Mouse (Mus musculus) urinary bladder, postnatal 14 days (tissue): ENCODE data around the gene Tmub1.
A peak's percentile ranks its signal among the peaks of the same experiment; 100 is the strongest.

Experiments
- DNase-seq: peaks from one replicate; pipeline ENCODE4 v3.0.0; 2021; ENCODE audit warnings: low spot score

Tmub1 gene

DNA sequence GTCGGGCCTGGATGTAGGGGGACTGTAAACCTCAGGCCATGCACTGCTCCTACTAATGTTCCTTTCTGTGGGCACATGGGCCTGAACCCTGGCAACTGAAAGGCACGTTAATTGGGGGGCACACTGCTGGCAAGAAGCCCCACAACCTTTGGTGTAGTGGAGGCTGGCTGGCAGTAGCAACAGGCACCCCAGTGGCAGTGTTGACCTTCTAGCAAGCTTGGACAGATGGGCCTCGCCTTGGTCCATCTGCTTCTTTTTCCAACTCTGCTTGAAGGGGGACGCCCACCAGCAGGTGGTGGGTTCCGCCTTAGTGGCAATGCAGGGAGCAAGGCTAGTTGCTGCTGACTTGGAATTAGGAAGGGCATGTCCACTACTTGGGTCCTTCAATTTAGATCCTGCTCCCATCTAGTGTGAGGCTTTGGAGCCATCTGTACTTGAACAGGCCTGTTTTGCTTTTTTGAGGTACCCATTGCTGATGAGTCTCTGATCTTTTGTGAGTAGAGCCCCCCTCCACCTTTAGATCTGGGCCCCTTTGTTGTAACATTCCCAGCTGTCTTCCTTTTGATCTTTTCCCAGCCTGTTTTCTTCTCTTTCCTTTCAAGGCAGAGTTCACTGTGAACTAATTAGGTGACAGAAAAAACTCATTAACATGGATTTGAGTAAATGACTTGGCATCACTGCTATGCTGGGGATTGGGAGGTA lies 5.8 kb upstream of the Tmub1 start:
- no peak for DNase-seq

- no peak for DNase-seq
These were observed 5.1 kb upstream of the Tmub1 start for GRCm38 (mm10) chr5:24452691-24453233.

DNA sequence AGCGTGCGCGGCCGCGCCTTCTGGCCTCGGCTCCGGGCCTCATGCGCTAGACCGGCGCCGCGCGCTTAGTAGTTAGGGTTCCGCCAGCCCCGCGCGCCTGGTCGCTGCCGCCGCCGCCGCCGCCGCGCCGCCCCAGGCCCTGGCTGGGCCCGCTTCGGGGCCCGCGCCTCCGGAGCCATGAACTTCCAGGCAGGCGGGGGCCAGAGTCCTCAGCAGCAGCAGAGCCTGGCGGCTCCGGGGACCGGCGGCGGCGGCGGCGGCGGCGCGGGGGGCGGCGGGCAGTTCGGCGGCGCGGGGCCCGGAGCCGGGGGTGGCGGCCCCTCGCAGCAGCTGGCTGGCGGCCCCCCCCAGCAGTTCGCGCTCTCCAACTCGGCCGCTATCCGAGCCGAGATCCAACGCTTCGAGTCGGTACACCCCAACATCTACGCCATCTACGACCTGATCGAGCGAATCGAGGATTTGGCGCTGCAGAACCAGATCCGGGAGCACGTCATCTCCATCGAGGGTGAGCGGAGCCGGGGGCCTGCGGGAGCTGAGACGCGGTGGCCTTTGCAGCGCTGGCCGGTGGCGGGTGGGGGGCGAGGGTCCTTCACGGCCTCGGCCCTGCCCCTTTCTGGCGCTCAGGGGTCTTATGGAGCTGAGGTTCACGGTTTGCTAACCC lies 4.5 kb upstream of the Tmub1 start, which contains the start of gene Agap3:
TSS of gene Agap3 (plus strand) at position 148 of the 661 bp plus-strand sequence.
- DNase-seq, result no peak

- peak; percentile 85 for DNase-seq
These were observed 3.8 kb upstream of the Tmub1 start for GRCm38 (mm10) chr5:24451264-24452029.

DNA sequence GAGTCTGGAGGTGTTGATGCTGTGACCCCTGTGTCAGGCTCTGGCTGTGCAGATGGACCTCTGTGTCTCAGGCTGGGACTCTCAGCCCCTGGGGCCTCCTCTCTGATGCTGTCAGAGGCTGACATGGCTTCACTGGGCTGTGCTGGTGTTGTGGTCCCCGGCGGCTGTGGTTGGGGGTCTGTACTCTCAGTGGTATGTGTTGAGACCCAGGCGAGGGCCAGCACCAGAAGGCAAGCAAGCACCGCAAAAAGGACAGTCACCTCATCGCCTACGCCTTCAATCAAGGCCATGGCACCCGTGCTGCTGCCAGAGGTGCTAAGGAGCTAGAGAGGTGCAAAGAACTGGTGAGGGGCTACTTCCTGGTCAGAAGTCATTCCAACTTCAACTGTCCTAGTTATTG lies 1.0 kb downstream of the Tmub1 start:
- DNase-seq, result no peak

DNA sequence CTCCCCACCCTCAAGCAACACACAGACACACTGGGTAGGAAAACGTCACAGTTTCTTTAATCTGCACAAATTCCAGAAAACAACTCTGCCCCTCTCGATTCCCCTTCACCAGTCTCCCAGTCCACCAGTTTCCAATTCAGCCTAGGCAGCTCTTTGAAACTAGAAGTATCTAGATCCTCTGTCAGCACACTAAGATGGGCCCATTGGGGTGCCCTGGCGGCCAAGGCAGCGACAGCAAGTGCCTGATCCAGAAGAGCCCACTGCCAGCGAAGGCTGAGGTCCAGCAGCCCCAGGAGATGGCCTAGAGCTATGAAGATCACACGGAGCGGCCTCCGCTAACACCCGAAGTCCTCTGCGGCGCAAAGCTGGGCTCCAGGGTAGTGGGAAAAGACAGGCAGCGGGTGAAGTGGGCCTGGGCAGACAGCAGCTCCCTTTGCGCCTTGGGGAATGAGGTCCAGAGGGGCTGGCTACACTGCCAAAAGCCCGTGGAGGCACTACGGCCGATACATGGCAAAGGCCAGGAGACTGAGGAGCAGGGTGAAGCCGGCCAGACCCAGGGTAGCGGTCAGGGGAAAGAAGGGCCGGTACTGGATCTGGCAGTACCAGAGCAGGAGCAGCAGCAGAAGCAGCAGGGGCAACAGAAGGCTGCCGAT lies 2.1 kb downstream of the Tmub1 start:
- no peak for DNase-seq

- DNase-seq, result peak; percentile 93
These were observed 2.8 kb downstream of the Tmub1 start, which contains the start of gene Fastk for GRCm38 (mm10) chr5:24444746-24445427. Gene Fastk, minus strand, starts transcription at chr5:24445287.

GRCm38 (mm10) chr5:24443927-24444326 lies 3.7 kb downstream of the Tmub1 start:
- DNase-seq, result no peak

GRCm38 (mm10) chr5:24443204-24443603 lies 4.5 kb downstream of the Tmub1 start:
- DNase-seq, result no peak

DNA sequence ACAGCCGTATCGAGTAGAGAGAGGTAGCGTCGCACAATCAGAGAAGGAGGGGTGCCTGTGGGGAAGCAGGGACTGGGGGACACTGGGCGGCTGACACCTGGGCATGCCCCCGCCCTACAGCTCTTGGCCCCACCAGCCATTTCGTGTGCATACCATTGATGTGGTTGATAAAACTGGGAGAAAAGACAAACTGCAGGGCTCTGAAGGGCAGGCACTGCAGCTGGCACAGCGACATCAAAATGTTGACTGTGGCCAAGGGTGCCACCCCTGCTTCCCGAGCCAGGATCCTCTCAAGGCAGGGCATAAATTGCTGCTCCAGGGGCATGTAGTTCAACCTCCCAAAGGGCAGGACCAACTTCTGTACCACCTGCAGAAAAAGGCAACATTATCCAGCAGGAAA lies 5.6 kb downstream of the Tmub1 start:
- no peak for DNase-seq

DNA sequence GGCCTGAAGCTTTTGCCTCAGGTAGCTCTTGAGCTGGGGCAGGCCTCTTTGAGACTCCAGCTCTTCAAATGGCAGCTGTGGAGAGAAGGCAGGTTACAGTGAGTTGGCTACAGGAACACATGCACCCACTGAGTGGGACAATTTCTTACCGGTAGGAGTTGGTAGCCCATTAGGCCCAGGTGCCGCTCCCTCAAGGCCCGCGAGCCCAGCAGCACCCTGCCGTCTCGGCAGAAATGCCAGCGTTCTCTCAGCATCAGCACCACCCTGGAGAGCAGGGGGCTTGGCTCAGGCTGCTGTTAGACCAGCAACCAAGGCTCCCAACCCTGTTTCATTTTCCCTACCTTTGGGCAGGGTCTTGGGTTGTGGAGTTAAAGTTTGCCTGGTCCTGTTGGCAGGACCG lies 6.5 kb downstream of the Tmub1 start:
- no peak for DNase-seq

DNA sequence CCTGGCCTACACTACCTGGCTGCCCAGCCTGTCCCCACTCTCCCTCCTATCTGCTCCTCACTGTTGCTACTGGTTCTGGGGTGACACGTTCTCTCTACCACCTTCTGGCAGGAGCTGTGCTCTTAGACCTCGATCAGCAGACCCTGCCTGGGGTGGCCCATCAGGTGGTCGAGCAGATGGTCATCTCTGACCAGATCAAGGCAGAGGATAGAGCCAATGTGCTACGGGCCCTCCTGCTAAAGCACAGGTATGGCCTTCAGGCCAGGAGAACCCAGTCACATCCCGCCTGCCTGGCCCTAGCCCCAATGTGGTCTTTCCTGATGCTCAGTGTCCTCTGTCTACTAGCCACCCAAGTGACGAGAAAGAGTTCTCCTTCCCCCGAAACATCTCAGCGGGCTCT lies 13.7 kb downstream of the Tmub1 start:
- DNase-seq, result no peak

GRCm38 (mm10) chr5:24428596-24428995 lies 19.1 kb downstream of the Tmub1 start:
- no peak for DNase-seq

GRCm38 (mm10) chr5:24427981-24428402 lies 19.7 kb downstream of the Tmub1 start:
- DNase-seq, result peak; percentile 25

DNA sequence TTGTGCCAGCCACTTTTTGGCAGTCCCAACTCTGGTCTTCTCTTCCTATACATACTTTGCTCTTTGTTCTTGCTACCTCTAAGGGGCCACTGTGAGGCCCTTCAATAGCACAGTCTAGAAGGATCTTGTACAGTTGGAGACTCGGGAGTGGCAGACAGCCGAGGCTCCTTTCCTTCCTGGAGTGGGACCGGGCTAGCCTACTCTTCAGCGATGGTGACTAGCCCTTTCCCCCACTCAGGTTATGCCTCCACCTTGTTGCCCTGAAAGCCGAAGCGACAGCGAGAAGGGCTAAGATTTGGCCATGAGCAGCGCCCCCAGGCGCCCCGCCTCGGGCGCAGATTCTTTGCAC lies 20.4 kb downstream of the Tmub1 start:
- DNase-seq, result no peak

- no peak for DNase-seq
These were observed 20.9 kb downstream of the Tmub1 start for GRCm38 (mm10) chr5:24426556-24427284.

DNA sequence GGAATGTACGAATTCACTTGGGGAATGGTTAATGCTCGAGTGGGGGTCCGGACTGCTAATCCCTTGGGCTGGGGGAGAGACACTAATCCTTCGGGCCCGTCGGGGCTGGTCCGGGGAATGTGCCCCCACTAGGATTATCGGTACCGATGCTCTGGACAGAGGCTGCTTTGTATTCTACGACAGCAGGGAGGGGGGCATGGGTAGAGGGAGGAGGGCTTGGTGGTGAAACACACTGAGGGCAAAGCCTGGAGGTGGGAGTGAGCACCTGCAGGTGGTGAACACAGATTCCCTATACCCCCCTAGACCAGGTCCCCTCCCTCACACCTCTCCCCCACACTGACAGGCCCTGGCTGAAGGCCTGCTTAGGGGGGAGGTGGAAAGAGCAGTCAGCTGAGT lies 21.6 kb downstream of the Tmub1 start:
- DNase-seq, result no peak

DNA sequence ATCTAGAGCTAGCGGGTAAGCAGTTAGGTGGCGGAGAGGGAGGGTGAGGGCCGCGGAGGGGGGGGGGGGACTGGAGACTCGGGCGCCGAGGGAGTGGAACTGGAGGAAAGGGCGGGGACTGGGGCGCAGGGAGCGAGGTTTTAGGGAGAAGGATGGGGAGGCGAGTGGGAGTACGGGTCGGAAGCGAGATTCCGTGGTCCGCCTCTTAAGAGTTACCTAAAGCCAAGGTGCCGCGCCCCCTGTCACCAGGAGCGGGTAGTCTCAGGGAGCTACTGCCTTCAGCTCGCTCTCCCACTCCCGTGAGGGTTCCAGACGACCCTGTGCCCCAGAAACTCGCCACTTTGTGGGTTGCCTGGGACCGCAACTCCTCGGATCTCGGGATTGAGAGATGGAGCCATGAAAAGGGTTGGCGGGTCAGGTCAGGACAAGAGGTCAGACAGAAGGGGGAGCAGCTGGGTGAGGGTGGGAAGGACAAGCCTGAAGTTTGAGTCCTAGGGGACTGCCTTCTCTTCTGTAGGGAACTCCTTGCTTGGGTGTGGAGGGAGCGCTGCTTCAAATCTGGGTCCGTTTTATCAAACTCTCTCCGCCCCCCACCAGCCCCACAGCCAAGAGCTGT lies 22.1 kb downstream of the Tmub1 start:
- peak; percentile 64 for DNase-seq

DNA sequence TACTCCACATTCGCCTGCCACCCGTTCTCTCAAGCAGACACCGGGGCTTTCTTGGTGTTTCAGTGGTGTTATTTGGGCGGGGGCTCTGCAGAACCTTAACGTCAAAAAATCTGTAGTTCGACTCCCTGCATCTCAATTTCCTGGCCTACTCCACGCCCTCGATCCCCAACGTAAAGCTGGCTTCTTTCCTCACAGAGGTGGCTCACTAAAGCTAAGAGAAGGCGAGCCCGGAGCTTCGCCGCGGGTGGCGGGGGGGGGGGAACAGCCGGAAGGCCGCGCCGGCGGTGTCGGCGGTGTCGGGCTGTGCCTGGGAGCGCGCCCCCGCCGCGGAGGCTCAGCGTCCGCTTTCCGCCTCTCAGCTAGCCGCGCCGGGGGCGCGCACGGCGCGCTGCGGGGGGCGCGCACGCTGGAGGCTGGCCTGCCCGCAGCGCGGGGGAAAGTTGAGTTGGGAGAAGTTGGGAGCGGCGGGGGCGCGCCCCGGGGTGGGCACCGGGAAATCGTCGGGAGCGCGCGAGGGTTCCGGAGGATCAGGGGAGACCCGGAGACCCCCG lies 22.7 kb downstream of the Tmub1 start:
- DNase-seq, result peak; percentile 84
